Mouse (Mus musculus) G1E (cell line): ENCODE results near the gene 4833439L19Rik.

ENCODE experiments used
- CTCF ChIP-seq: IDR thresholded peaks from 2 replicates; pipeline ENCODE4 v1.5.1; 2012; ENCODE audit warnings: low read depth, low read length, inconsistent platforms, mixed read lengths
- GATA1 ChIP-seq: IDR thresholded peaks from 2 replicates; pipeline ENCODE4 v1.6.1; 2012; ENCODE audit warnings: borderline replicate concordance, low read length, inconsistent platforms, mixed read lengths
- POLR2AphosphoS5 ChIP-seq: IDR thresholded peaks from 2 replicates; pipeline ENCODE4 v1.6.1; 2012; ENCODE audit warnings: low read depth, low read length, inconsistent platforms; ENCODE audit not compliant: insufficient replicate concordance
- TAL1 ChIP-seq: conservative IDR thresholded peaks from 2 replicates; pipeline ENCODE4 v1.6.1; 2012; ENCODE audit warnings: low read depth, low read length, inconsistent platforms, mixed read lengths

GRCm38 (mm10) chr13:54562562-54562961 is 2.7 kb downstream of the 4833439L19Rik start:
- TF ChIP-seq CTCF (no peak), TAL1 (no peak), POLR2AphosphoS5 (no peak), GATA1 (no peak)
